Mouse (Mus musculus) kidney, adult 11 months (tissue): ENCODE measurements around the gene Cypt15.
"Not testable (repeated sequence)": the region's sequence is repeated elsewhere in the genome, so short reads cannot be mapped to it uniquely, and the experiment has no call there.

Experiments
- DNase-seq: peaks from one replicate; pipeline ENCODE4 v3.0.0; 2022

The Cypt15 gene

DNA sequence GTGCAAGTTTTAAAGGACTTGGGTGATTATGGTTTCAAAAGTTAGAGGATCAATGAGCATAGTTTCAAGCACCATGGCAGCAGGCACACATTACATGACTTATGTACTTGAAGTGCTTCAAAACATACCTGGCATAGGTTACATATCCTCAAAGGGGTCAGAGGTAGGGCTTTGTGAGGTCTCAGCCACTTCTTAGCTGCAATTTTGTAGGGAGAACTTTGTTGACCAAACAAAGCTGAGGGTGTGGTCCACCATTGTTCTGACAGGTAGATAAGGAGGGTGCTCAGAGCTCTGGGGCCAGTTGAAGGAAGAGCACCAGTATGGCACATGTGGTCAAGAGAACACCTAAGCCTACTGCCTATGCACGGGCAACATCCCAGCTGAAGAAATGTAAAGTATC, at the start of gene Cypt15:
TSS of gene Cypt15 (plus strand) at position 301 of the 400 bp plus-strand sequence.
- DNase-seq: not testable (repeated sequence)

DNA sequence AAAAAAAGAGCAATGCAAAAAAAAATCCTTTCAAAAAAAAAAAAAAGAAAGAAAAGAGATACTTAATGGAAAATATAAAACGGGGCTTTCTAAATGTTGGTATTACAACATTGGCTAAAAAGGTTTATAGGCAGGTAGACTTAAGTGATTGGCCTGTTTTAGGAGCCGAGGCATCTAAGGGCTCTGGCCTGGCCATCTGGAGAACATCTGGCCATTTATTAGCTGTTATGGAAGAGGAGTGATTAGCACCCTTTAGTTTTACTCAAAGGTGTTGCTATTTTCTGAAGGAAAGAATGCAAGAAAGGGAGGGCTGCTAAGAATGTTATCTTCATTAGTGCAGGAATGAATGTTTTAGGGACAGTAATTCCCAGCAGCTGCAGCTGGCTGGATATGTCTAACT, 24.9 kb downstream of the Cypt15 start:
- no peak for DNase-seq

DNA sequence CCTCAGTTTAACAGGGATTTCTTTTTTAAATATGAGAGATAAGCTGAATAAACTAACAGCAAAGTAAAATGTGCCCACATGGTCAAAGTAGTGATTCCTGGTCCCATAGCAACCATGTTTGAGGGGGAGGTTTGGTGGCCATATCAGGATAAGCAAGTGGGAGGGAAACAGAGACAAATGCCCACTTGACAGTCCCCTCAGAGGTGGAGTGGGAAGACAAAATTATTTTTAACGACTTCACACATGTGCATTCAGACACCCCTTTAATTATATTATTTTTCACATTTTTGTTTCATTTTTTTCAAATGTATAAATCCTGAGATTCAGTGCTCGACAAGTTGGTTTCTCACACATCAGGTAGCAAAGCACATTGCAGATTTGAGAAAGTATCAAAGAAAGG, 32.8 kb downstream of the Cypt15 start:
- no peak for DNase-seq

DNA sequence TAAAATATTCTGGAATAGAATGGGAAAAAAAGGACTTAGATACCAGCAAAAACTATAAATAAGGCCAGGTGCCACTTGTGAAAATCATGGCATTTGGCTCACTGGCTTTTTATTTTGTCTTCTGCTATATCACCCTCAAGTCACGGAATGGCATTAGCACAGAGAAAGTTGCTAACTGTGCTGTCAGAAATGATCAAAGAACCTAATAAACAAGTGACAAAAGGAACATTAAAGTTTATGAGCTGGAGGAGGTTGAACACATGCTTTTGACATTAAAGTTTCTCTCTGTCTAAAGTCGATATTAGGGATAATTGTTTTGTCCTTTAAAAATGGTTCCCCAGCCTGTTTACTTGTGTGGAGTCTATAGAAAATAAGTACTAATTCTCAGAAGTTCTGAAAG, 37.7 kb downstream of the Cypt15 start:
- no peak for DNase-seq
